Mouse (Mus musculus) kidney, embryonic 14.5 days (tissue): ENCODE data around the gene Fxyd6. TPM values are rescaled to one million over a fixed set of nuclear protein-coding genes. Genes with fewer than 3 reads are reported as not detected.

Experiments
- ATAC-seq: fragments of 200-750 bp; cut with Nextera tagmentation; 2 replicates; pipeline ENCODE4 v1.8.0; 2017; ENCODE audit warnings: moderate number of reproducible peaks, mild to moderate bottlenecking, moderate TSS enrichment, moderate library complexity; ENCODE audit not compliant: low FRiP score, low TSS enrichment
- H3K27ac ChIP-seq: fragments of 300-500 bp; sonication (generic); 2 replicates; pipeline ENCODE4 v1.5.1; 2014; ENCODE audit warnings: low read depth, mild to moderate bottlenecking, low read length, moderate library complexity, mixed read lengths
- H3K27me3 ChIP-seq: fragments of 300-500 bp; sonication (generic); 2 replicates; pipeline ENCODE4 v1.6.1; 2014; ENCODE audit warnings: mild to moderate bottlenecking, low read length; ENCODE audit not compliant: control insufficient read depth, insufficient read depth
- H3K36me3 ChIP-seq: fragments of 300-500 bp; sonication (generic); 2 replicates; pipeline ENCODE4 v1.6.1; 2014; ENCODE audit warnings: low read length, mixed read lengths; ENCODE audit not compliant: control insufficient read depth, insufficient read depth
- H3K4me1 ChIP-seq: fragments of 300-500 bp; sonication (generic); 2 replicates; pipeline ENCODE4 v1.6.1; 2014; ENCODE audit warnings: low read length, mixed read lengths; ENCODE audit not compliant: control insufficient read depth, insufficient read depth
- H3K4me2 ChIP-seq: fragments of 300-500 bp; sonication (generic); replicated peaks from 2 replicates; pipeline ENCODE4 v1.6.1; 2014; ENCODE audit warnings: low read depth, mild to moderate bottlenecking, low read length
- H3K4me3 ChIP-seq: fragments of 300-500 bp; sonication (generic); 2 replicates; pipeline ENCODE4 v1.5.1; 2014; ENCODE audit warnings: mild to moderate bottlenecking, low read length
- H3K9ac ChIP-seq: fragments of 300-500 bp; sonication (generic); 2 replicates; pipeline ENCODE4 v1.6.1; 2014; ENCODE audit warnings: low read depth, mild to moderate bottlenecking, low read length, moderate library complexity
- H3K9me3 ChIP-seq: fragments of 300-500 bp; sonication (generic); 2 replicates; pipeline ENCODE4 v1.6.1; 2016; ENCODE audit warnings: low read length; ENCODE audit not compliant: control insufficient read depth
- WGBS: fragments of 180-500 bp; shearing (Covaris S2); extraction: QIAGEN DNeasy Blood & Tissue Kit; methylation state at CpG from one replicate; pipeline ENCODE4 v1.1.7; 2014; 5-methylcytosine and 5-hydroxymethylcytosine counted together
- polyA plus RNA-seq: library from polyadenylated mRNA; unstranded; fragments of >200 nt; fragmentation: Nextera tagmentation; extraction: Ambion mirVana; gene quantifications from 2 replicates; pipeline ENCODE4 v1.2.1, GENCODE M21; 2014

Gene Fxyd6
- polyA plus RNA-seq, 1 experiment from 2014 or later: 139 TPM

- Histone ChIP-seq H3K4me2 (no peak overlapping the region), H3K27me3 (no peaks in the 10 kb centered on the region; the same call in 1 of the 2 replicates), H3K36me3 (no peaks in the 10 kb centered on the region), H3K9ac (no peak overlapping the region), H3K9me3 (no peaks in the 10 kb centered on the region), H3K27ac (no peak overlapping the region), H3K4me1 (no peaks in the 10 kb centered on the region), H3K4me3 (no peak overlapping the region)
- ATAC-seq: no peak
- WGBS: 72% methylated on average over 4 of the region's 4 CpGs
Observed at GRCm38 (mm10) chr9:45439025-45439424, 69.0 kb downstream of the Fxyd6 start.

GRCm38 (mm10) chr9:45440083-45440784 is 70.2 kb downstream of the Fxyd6 start:
- ATAC-seq: no peak
- WGBS: 81% methylated on average over 16 of the region's 16 CpGs

GRCm38 (mm10) chr9:45444251-45444798 is 74.3 kb downstream of the Fxyd6 start:
- H3K4me3 ChIP-seq: no peak overlapping the region
- no peaks in the 10 kb centered on the region for H3K9me3 ChIP-seq
- no peaks in the 10 kb centered on the region for H3K4me1 ChIP-seq
- no peaks in the 10 kb centered on the region for H3K36me3 ChIP-seq
- H3K9ac ChIP-seq: no peak overlapping the region
- ATAC-seq: no peak
- no peak overlapping the region for H3K27ac ChIP-seq
- H3K27me3 ChIP-seq: peaks cover 6% of the 10 kb centered on the region; the same call in 1 of the 2 replicates
- H3K4me2 ChIP-seq: no peak overlapping the region
- WGBS: 71% methylated on average over 5 of the region's 5 CpGs

More at GRCm38 (mm10) chr9:45440083-45440784, 70.2 kb downstream of the Fxyd6 start:
- Histone ChIP-seq H3K4me2 (no peak overlapping the region), H3K36me3 (no peaks in the 10 kb centered on the region), H3K4me1 (no peaks in the 10 kb centered on the region), H3K4me3 (no peak overlapping the region), H3K9ac (no peak overlapping the region), H3K9me3 (no peaks in the 10 kb centered on the region), H3K27me3 (no peaks in the 10 kb centered on the region; the same call in 1 of the 2 replicates), H3K27ac (no peak overlapping the region)

Other genes starting within 250 kb of the Fxyd6 start
- gene Scn4b, start 231.8 kb upstream of the Fxyd6 start, polyA plus RNA-seq: 0.11 and 0.16 TPM in 2 replicates
- gene BC049352, start 188.2 kb upstream of the Fxyd6 start, polyA plus RNA-seq: not detected in 2 replicates
- 0.26 and 1.1 TPM in 2 replicates for gene Tmprss4, start 166.1 kb upstream of the Fxyd6 start, polyA plus RNA-seq
- 0.31 and 0.97 TPM in 2 replicates for gene Il10ra, start 101.0 kb upstream of the Fxyd6 start, polyA plus RNA-seq
- 0.06 and 0.08 TPM in 2 replicates for gene Tmprss13, start 51.1 kb upstream of the Fxyd6 start, polyA plus RNA-seq
- gene Fxyd2, start 29.5 kb downstream of the Fxyd6 start, polyA plus RNA-seq: 137 and 153 TPM in 2 replicates
- 0.14 and 0.23 TPM in 2 replicates for gene Dscaml1, start 56.4 kb downstream of the Fxyd6 start, polyA plus RNA-seq